Mouse (Mus musculus): ENCODE data around the gene H2afv. TPM values are rescaled to one million over a fixed set of nuclear protein-coding genes. Genes with fewer than 3 reads are reported as not detected.

Gene H2afv
- polyA plus RNA-seq, 1 experiment = 32.7 TPM

GRCm38 (mm10) chr11:6392857-6393256, 51.4 kb downstream of the H2afv start:
- H3K9me3 ChIP-seq = no peaks in the 10 kb centered on the region
- H3K4me3 ChIP-seq (replicated peaks) = peak overlapping the region; percentile 46
- peaks cover 80% of the 10 kb centered on the region for H3K4me1 ChIP-seq
- peaks cover 62% of the 10 kb centered on the region for H3K36me3 ChIP-seq (replicated peaks; ENCODE audit: low read length)
- no peak for TF ChIP-seq GATA1 (IDR thresholded peaks at IDR 0.05; ENCODE audit: borderline replicate concordance, low read length)
- TF ChIP-seq FLI1 (IDR thresholded peaks at IDR 0.05; ENCODE audit: low read length) = no peak
- H3K27me3 ChIP-seq (replicated peaks) = no peaks in the 10 kb centered on the region

DNA sequence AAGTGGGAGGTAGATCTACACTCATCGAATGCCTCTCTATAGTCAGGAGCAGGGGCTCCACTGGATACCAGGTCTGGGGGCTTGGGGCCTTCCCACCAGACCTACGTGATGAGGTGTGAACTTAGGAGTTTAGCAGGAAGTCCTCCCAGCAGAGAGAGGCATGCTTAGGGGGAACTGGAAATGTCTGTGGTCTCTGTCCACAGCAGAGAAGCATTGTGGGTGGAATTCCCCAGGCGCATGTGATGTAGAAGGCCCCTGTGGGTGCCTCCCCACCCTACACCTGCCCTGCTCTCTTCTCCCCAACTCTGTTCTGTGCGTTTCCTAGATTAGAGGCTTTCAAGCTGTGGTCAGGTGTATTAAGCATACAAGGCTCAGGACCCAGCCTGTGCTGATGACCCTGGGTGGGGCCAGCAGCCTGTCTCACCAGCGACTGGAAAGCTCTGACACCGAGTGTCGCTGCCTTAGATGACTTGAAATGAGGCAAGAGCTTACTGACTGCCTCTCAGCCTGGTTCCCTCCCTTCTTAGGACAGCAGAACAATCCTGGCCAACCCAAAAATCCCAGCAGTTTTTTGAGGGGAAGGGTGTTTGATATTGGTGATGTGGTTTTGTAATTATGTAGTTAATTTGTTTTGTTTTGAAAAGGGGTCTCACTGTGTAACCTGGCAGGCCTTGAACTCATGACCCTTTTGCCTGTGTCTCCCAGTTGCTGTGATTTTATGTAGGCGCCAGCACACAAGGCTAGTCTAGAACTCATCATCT, 52.5 kb downstream of the H2afv start:
- H3K4me3 ChIP-seq (replicated peaks) = peak overlapping the region; percentile 78
- H3K4me1 ChIP-seq = peaks cover 70% of the 10 kb centered on the region
- TF ChIP-seq FLI1 (IDR thresholded peaks at IDR 0.05; ENCODE audit: low read length) = no peak
- no peak for TF ChIP-seq GATA1 (IDR thresholded peaks at IDR 0.05; ENCODE audit: borderline replicate concordance, low read length)
- H3K36me3 ChIP-seq (replicated peaks; ENCODE audit: low read length) = peaks cover 51% of the 10 kb centered on the region
- H3K27me3 ChIP-seq (replicated peaks) = no peaks in the 10 kb centered on the region
- no peaks in the 10 kb centered on the region for H3K9me3 ChIP-seq

DNA sequence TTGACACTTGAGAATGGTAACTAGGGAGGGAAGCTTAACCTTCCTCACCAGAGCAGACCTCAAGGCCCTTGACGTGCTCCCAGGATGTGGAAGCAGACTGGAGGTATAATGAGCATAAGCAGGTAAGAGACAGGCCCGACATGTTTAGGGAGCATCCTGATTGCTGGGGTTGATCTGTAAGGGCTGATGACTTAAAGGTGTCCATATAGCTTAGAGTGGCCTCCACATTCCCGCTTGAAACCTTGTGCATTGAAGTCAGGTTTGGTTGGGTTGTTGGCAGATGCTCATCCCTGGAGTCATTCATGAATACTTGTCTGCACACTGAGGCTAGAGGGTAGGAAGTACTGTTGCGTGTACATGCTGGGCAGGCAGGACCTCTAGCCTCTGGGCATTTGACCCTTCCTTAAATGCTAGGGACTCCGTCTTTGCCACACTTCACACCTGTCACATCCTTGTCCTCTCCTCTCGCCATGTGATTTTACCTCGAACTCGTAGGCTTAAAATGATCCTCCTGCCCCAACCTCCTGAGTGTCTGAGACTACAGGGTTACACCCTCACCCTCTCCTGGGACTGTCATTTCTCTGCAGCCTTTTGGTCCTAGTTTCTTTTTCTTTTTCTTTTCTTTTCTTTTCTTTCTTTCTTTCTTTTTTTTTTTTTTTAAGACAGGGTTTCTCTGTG, 53.7 kb downstream of the H2afv start:
- peaks cover 62% of the 10 kb centered on the region for H3K4me1 ChIP-seq
- H3K4me3 ChIP-seq (replicated peaks) = peak overlapping the region; percentile 95
- no peaks in the 10 kb centered on the region for H3K27me3 ChIP-seq (replicated peaks)
- TF ChIP-seq FLI1 (IDR thresholded peaks at IDR 0.05; ENCODE audit: low read length) = no peak
- TF ChIP-seq GATA1 (IDR thresholded peaks at IDR 0.05; ENCODE audit: borderline replicate concordance, low read length) = no peak
- H3K9me3 ChIP-seq = no peaks in the 10 kb centered on the region
- H3K36me3 ChIP-seq (replicated peaks; ENCODE audit: low read length) = peaks cover 39% of the 10 kb centered on the region

GRCm38 (mm10) chr11:6389483-6389921, 54.7 kb downstream of the H2afv start:
- no peaks in the 10 kb centered on the region for H3K27me3 ChIP-seq (replicated peaks)
- peaks cover 52% of the 10 kb centered on the region for H3K4me1 ChIP-seq
- no peak for TF ChIP-seq GATA1 (IDR thresholded peaks at IDR 0.05; ENCODE audit: borderline replicate concordance, low read length)
- TF ChIP-seq FLI1 (IDR thresholded peaks at IDR 0.05; ENCODE audit: low read length) = no peak
- H3K4me3 ChIP-seq (replicated peaks) = peak overlapping the region; percentile 95
- H3K36me3 ChIP-seq (replicated peaks; ENCODE audit: low read length) = peaks cover 29% of the 10 kb centered on the region
- H3K9me3 ChIP-seq = no peaks in the 10 kb centered on the region

DNA sequence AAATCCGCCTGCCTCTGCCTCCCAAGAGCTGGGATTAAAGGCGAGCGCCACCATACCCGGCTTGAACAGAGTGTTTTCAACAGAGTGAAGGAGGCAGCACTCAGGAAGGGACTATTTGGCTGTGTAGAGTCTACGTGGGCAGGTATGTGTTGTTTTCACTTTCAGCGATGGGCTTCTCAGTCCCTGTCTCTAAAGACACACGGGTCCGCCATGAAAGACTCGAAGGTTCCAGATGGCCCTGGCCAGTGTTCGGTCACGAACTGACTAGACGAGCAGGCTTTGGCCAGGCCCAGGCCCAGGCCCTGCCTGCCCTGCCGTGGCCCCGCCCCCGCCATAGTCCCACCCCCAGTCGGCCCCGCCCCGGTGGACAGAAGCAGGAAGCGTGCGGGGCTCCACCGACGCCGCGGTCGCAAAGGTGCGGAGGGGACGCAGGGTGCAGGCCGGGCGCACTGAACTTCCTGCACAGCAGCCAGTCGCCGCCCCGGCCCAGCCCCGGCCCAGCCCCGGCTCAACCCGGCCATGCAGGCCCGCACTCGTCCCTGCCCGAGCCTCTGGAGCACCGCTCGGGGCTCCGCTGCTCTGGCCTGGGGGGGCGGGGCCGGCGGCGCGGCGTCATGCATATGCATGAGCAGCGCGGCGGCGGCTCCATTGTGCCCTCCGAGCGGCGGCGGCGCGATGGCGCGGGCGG, 55.4 kb downstream of the H2afv start, which contains the start of gene Zmiz2:
Gene Zmiz2 (plus strand): TSS at position 349 of the 688 bp plus-strand sequence.
- TF ChIP-seq GATA1 (IDR thresholded peaks at IDR 0.05; ENCODE audit: borderline replicate concordance, low read length) (no peak), FLI1 (IDR thresholded peaks at IDR 0.05; ENCODE audit: low read length) (no peak)
- peak within 1 kb of the TSS; percentile 95 for H3K4me3 ChIP-seq (replicated peaks)
- H3K27me3 ChIP-seq (replicated peaks) = no peaks in the 10 kb centered on the region
- peaks cover 22% of the 10 kb centered on the region for H3K36me3 ChIP-seq (replicated peaks; ENCODE audit: low read length)
- peaks cover 46% of the 10 kb centered on the region for H3K4me1 ChIP-seq
- no peaks in the 10 kb centered on the region for H3K9me3 ChIP-seq

- Histone ChIP-seq H3K4me3 (replicated peaks) (peak overlapping the region; percentile 95), H3K9me3 (no peaks in the 10 kb centered on the region), H3K36me3 (replicated peaks; ENCODE audit: low read length) (peaks cover 18% of the 10 kb centered on the region)
These were observed 56.0 kb downstream of the H2afv start for GRCm38 (mm10) chr11:6388126-6388725.

DNA sequence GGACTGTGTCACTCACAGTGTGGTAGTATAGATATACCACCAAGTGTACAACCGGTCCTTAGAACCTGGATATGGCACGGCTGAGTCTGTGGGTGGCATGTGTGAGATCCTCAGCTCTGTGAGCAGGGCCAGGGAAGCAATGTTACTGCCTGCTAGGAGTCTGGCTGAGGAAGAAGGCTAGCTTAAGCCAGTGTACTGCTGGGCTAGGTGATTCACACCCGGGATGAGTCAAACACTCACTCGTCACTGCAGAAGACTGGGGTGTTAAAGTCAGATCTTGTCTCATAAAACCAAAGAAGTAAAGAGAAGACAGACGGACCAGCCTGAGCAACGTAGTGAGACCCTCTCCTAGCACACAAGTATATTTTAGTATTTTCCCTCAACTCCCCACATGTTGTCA, 63.3 kb downstream of the H2afv start:
- Histone ChIP-seq H3K36me3 (replicated peaks; ENCODE audit: low read length) (no peaks in the 10 kb centered on the region), H3K27me3 (replicated peaks) (no peaks in the 10 kb centered on the region), H3K4me3 (replicated peaks) (no peak overlapping the region), H3K4me1 (peaks cover 21% of the 10 kb centered on the region), H3K9me3 (no peaks in the 10 kb centered on the region)
- TF ChIP-seq GATA1 (IDR thresholded peaks at IDR 0.05; ENCODE audit: borderline replicate concordance, low read length) (no peak), FLI1 (IDR thresholded peaks at IDR 0.05; ENCODE audit: low read length) (no peak)

More at GRCm38 (mm10) chr11:6388126-6388725, 56.0 kb downstream of the H2afv start:
- TF ChIP-seq GATA1 (IDR thresholded peaks at IDR 0.05; ENCODE audit: borderline replicate concordance, low read length) (no peak), FLI1 (IDR thresholded peaks at IDR 0.05; ENCODE audit: low read length) (no peak)
- Histone ChIP-seq H3K27me3 (replicated peaks) (no peaks in the 10 kb centered on the region), H3K4me1 (peaks cover 40% of the 10 kb centered on the region)

Other genes with a start within 250 kb of the H2afv start
- gene A730071L15Rik, start 244.4 kb downstream of the H2afv start, polyA plus RNA-seq (2012; ENCODE audit: insufficient read depth, low replicate concordance) = not detected in 2 replicates
- 7.9 and 9.9 TPM in 2 replicates for gene Nudcd3, start 244.0 kb downstream of the H2afv start, polyA plus RNA-seq (2012; ENCODE audit: insufficient read depth, low replicate concordance)
- not detected in 2 replicates for gene Npc1l1, start 214.3 kb downstream of the H2afv start, polyA plus RNA-seq (2012; ENCODE audit: insufficient read depth, low replicate concordance)
- 6.2 and 7.6 TPM in 2 replicates for gene Ddx56, start 176.7 kb downstream of the H2afv start, polyA plus RNA-seq (2012; ENCODE audit: insufficient read depth, low replicate concordance)
- gene Tmed4, start 169.6 kb downstream of the H2afv start, polyA plus RNA-seq (2012; ENCODE audit: insufficient read depth, low replicate concordance) = 2.5 and 33.8 TPM in 2 replicates
- gene Ogdh, start 152.8 kb downstream of the H2afv start, polyA plus RNA-seq (2012; ENCODE audit: insufficient read depth, low replicate concordance) = 19.3 and 34.8 TPM in 2 replicates
- 225 and 608 TPM in 2 replicates for gene Zmiz2, start 55.4 kb downstream of the H2afv start, polyA plus RNA-seq (2012; ENCODE audit: insufficient read depth, low replicate concordance)
- gene Ppia, start 29.0 kb downstream of the H2afv start, polyA plus RNA-seq (2012; ENCODE audit: insufficient read depth, low replicate concordance) = 18.2 and 172 TPM in 2 replicates
- 8.7 and 12.9 TPM in 2 replicates for gene Purb, start 31.5 kb upstream of the H2afv start, polyA plus RNA-seq (2012; ENCODE audit: insufficient read depth, low replicate concordance)
- gene Myo1g, start 76.5 kb upstream of the H2afv start, polyA plus RNA-seq (2012; ENCODE audit: insufficient read depth, low replicate concordance) = 28.0 and 34.2 TPM in 2 replicates
- 11.6 and 24.8 TPM in 2 replicates for gene Ccm2, start 102.4 kb upstream of the H2afv start, polyA plus RNA-seq (2012; ENCODE audit: insufficient read depth, low replicate concordance)
- gene Nacad, start 161.6 kb upstream of the H2afv start, polyA plus RNA-seq (2012; ENCODE audit: insufficient read depth, low replicate concordance) = 0.34 and 0.63 TPM in 2 replicates
- 55.6 and 136 TPM in 2 replicates for gene Tbrg4, start 181.6 kb upstream of the H2afv start, polyA plus RNA-seq (2012; ENCODE audit: insufficient read depth, low replicate concordance)
- not detected in 2 replicates for gene Wap, start 194.2 kb upstream of the H2afv start, polyA plus RNA-seq (2012; ENCODE audit: insufficient read depth, low replicate concordance)
- gene Ramp3, start 214.1 kb upstream of the H2afv start, polyA plus RNA-seq (2012; ENCODE audit: insufficient read depth, low replicate concordance) = not detected in 2 replicates

Data from megakaryocyte, embryonic 14.5 days (primary cell).